Mouse (Mus musculus): ENCODE results near the gene Sstr2. TPM values are rescaled to one million over a fixed set of nuclear protein-coding genes. Genes with fewer than 3 reads are reported as not detected.

The Sstr2 gene
- polyA plus RNA-seq, 1 experiment from 2014 or later: 18.0 TPM

GRCm38 (mm10) chr11:113667122-113667521, 48.0 kb downstream of the Sstr2 start:
- H3K9me3 ChIP-seq (ENCODE audit: control insufficient read depth, low read length): no peaks in the 10 kb centered on the region
- no peak overlapping the region for H3K27ac ChIP-seq (replicated peaks; ENCODE audit: low read depth, low read length)
- no peak for ATAC-seq (ENCODE audit: low FRiP score, low TSS enrichment)

DNA sequence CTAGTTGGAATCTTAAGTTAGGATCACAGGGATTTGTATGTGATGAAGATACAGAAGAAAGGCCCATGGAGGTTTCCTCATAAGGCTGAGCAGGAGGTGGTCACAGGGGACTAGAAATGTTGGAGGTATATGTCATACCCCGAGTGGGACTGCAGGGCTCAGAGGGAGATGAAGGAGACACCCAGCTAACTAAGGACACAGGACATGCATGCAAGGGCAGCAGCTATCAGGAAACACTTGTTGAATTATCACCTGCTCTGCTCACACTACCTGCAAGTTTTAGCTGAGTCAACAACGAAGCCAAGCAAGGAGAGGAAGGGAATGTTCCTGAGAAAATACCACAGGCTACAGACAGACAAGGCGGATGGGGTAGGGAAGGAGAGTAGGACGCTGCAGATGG, 48.6 kb downstream of the Sstr2 start:
- no peaks in the 10 kb centered on the region for H3K27me3 ChIP-seq (ENCODE audit: control insufficient read depth, insufficient read depth, low read length)
- 94% methylated on average over 4 of the region's 4 CpGs for WGBS

More at GRCm38 (mm10) chr11:113667122-113667521, 48.0 kb downstream of the Sstr2 start:
- WGBS: 81% methylated on average over 2 of the region's 2 CpGs
- H3K4me2 ChIP-seq (ENCODE audit: low read length): no peak overlapping the region
- no peak overlapping the region for H3K9ac ChIP-seq (replicated peaks; ENCODE audit: low read length)
- H3K36me3 ChIP-seq (ENCODE audit: control insufficient read depth, insufficient read depth, low read length): peaks cover 58% of the 10 kb centered on the region
- no peak overlapping the region for H3K4me3 ChIP-seq (replicated peaks; ENCODE audit: low read depth, low read length)
- H3K27me3 ChIP-seq (ENCODE audit: control insufficient read depth, insufficient read depth, low read length): no peaks in the 10 kb centered on the region
- DNase-seq: no peak
- no peaks in the 10 kb centered on the region for H3K4me1 ChIP-seq (ENCODE audit: control insufficient read depth, insufficient read depth, low read length)

GRCm38 (mm10) chr11:113668857-113669256, 49.7 kb downstream of the Sstr2 start:
- Histone ChIP-seq H3K4me3 (replicated peaks; ENCODE audit: low read depth, low read length) (no peak overlapping the region), H3K4me2 (ENCODE audit: low read length) (no peak overlapping the region), H3K9ac (replicated peaks; ENCODE audit: low read length) (no peak overlapping the region), H3K4me1 (ENCODE audit: control insufficient read depth, insufficient read depth, low read length) (no peaks in the 10 kb centered on the region), H3K27me3 (ENCODE audit: control insufficient read depth, insufficient read depth, low read length) (no peaks in the 10 kb centered on the region), H3K9me3 (ENCODE audit: control insufficient read depth, low read length) (no peaks in the 10 kb centered on the region), H3K36me3 (ENCODE audit: control insufficient read depth, insufficient read depth, low read length) (peaks cover 52% of the 10 kb centered on the region), H3K27ac (replicated peaks; ENCODE audit: low read depth, low read length) (no peak overlapping the region)
- ATAC-seq (ENCODE audit: low FRiP score, low TSS enrichment) (no peak), DNase-seq (no peak)
- WGBS: 87% methylated on average over 5 of the region's 5 CpGs

More for the DNA sequence above, 48.6 kb downstream of the Sstr2 start:
- Histone ChIP-seq H3K9me3 (ENCODE audit: control insufficient read depth, low read length) (no peaks in the 10 kb centered on the region), H3K4me3 (replicated peaks; ENCODE audit: low read depth, low read length) (no peak overlapping the region), H3K4me2 (ENCODE audit: low read length) (no peak overlapping the region), H3K4me1 (ENCODE audit: control insufficient read depth, insufficient read depth, low read length) (no peaks in the 10 kb centered on the region), H3K36me3 (ENCODE audit: control insufficient read depth, insufficient read depth, low read length) (peaks cover 52% of the 10 kb centered on the region), H3K27ac (replicated peaks; ENCODE audit: low read depth, low read length) (no peak overlapping the region), H3K9ac (replicated peaks; ENCODE audit: low read length) (no peak overlapping the region)
- DNase-seq: no peak
- ATAC-seq (ENCODE audit: low FRiP score, low TSS enrichment): no peak

DNA sequence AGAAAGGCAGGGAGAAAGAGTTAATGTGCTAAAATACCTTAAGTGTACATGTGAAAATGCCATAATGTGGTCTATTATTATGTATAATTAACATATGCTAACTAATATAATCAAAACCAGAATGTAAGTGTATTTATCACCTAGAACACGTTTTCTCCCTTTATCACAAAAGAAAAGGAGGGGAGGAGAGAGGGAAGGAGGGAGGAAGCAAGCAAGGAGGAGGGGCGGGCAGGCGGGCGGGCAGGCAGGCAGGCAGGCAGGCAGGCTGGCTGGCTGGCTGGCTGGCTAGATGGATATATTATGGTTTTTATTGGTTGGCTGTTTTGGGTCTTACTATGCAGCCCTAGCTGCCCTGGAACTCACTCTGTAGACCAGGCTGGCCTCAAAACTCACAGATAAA, 50.6 kb downstream of the Sstr2 start:
- Histone ChIP-seq H3K36me3 (ENCODE audit: control insufficient read depth, insufficient read depth, low read length) (peaks cover 53% of the 10 kb centered on the region), H3K4me2 (ENCODE audit: low read length) (no peak overlapping the region), H3K27me3 (ENCODE audit: control insufficient read depth, insufficient read depth, low read length) (no peaks in the 10 kb centered on the region), H3K9ac (replicated peaks; ENCODE audit: low read length) (no peak overlapping the region), H3K4me1 (ENCODE audit: control insufficient read depth, insufficient read depth, low read length) (no peaks in the 10 kb centered on the region), H3K9me3 (ENCODE audit: control insufficient read depth, low read length) (no peaks in the 10 kb centered on the region), H3K27ac (replicated peaks; ENCODE audit: low read depth, low read length) (no peak overlapping the region), H3K4me3 (replicated peaks; ENCODE audit: low read depth, low read length) (no peak overlapping the region)
- WGBS: 91% methylated on average over 4 of the region's 4 CpGs
- DNase-seq: no peak
- no peak for ATAC-seq (ENCODE audit: low FRiP score, low TSS enrichment)

DNA sequence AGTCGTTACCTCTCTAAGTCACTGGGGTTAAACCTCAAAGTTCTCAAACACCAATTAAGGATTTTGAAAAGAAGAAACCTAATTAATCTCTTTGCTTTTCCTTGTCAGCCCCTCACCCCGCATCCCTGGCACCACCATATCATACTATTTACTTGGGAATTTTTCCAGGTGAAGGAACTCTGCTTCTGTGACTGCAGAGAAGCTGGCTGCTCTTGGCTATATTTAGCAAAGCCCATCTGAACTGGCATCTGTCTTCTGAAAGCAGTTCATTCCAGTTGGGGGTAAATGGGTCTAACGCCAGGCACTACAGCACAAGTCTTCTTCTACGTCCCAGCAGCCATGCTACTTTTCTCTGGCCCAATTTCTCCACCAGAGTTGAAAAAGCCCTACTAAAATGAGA, 54.5 kb downstream of the Sstr2 start:
- H3K4me3 ChIP-seq (replicated peaks; ENCODE audit: low read depth, low read length): no peak overlapping the region
- no peak overlapping the region for H3K27ac ChIP-seq (replicated peaks; ENCODE audit: low read depth, low read length)
- no peak for ATAC-seq (ENCODE audit: low FRiP score, low TSS enrichment)
- no peak for DNase-seq
- peaks cover 57% of the 10 kb centered on the region for H3K36me3 ChIP-seq (ENCODE audit: control insufficient read depth, insufficient read depth, low read length)
- WGBS: 95% methylated on average over 4 of the region's 4 CpGs
- no peaks in the 10 kb centered on the region for H3K4me1 ChIP-seq (ENCODE audit: control insufficient read depth, insufficient read depth, low read length)
- no peaks in the 10 kb centered on the region for H3K27me3 ChIP-seq (ENCODE audit: control insufficient read depth, insufficient read depth, low read length)
- H3K9me3 ChIP-seq (ENCODE audit: control insufficient read depth, low read length): no peaks in the 10 kb centered on the region
- H3K9ac ChIP-seq (replicated peaks; ENCODE audit: low read length): no peak overlapping the region
- no peak overlapping the region for H3K4me2 ChIP-seq (ENCODE audit: low read length)

GRCm38 (mm10) chr11:113674595-113674994, 55.5 kb downstream of the Sstr2 start:
- peaks cover 54% of the 10 kb centered on the region for H3K36me3 ChIP-seq (ENCODE audit: control insufficient read depth, insufficient read depth, low read length)
- 89% methylated on average over 5 of the region's 5 CpGs for WGBS

More at GRCm38 (mm10) chr11:113674595-113674994, 55.5 kb downstream of the Sstr2 start:
- DNase-seq (no peak), ATAC-seq (ENCODE audit: low FRiP score, low TSS enrichment) (no peak)
- no peak overlapping the region for H3K9ac ChIP-seq (replicated peaks; ENCODE audit: low read length)
- no peaks in the 10 kb centered on the region for H3K4me1 ChIP-seq (ENCODE audit: control insufficient read depth, insufficient read depth, low read length)
- H3K27ac ChIP-seq (replicated peaks; ENCODE audit: low read depth, low read length): no peak overlapping the region
- no peaks in the 10 kb centered on the region for H3K27me3 ChIP-seq (ENCODE audit: control insufficient read depth, insufficient read depth, low read length)
- H3K4me2 ChIP-seq (ENCODE audit: low read length): no peak overlapping the region
- no peak overlapping the region for H3K4me3 ChIP-seq (replicated peaks; ENCODE audit: low read depth, low read length)
- H3K9me3 ChIP-seq (ENCODE audit: control insufficient read depth, low read length): no peaks in the 10 kb centered on the region

Other genes with a start within 250 kb of the Sstr2 start
- gene Cog1, start 29.8 kb downstream of the Sstr2 start, polyA plus RNA-seq (2014; fragmentation: Nextera tagmentation; extraction: Ambion mirVana): 35.2 and 40.1 TPM in 2 replicates
- gene Slc39a11, start 30.7 kb downstream of the Sstr2 start, polyA plus RNA-seq (2014; fragmentation: Nextera tagmentation; extraction: Ambion mirVana): 28.5 and 31.1 TPM in 2 replicates
- gene Fam104a, start 64.8 kb downstream of the Sstr2 start, polyA plus RNA-seq (2014; fragmentation: Nextera tagmentation; extraction: Ambion mirVana): 42.9 and 46.1 TPM in 2 replicates
- 25.5 and 28.8 TPM in 2 replicates for gene D11Wsu47e, start 65.1 kb downstream of the Sstr2 start, polyA plus RNA-seq (2014; fragmentation: Nextera tagmentation; extraction: Ambion mirVana)
- 0.26 and 0.47 TPM in 2 replicates for gene Cpsf4l, start 90.7 kb downstream of the Sstr2 start, polyA plus RNA-seq (2014; fragmentation: Nextera tagmentation; extraction: Ambion mirVana)
- 45.4 and 49.5 TPM in 2 replicates for gene Cdc42ep4, start 132.5 kb downstream of the Sstr2 start, polyA plus RNA-seq (2014; fragmentation: Nextera tagmentation; extraction: Ambion mirVana)